Mouse (Mus musculus) liver, adult (tissue): Measurements from ENCODE around the gene Arsk.

ENCODE experiments used
- GATA4 ChIP-seq: IDR thresholded peaks from 2 replicates; pipeline ENCODE4 v1.6.1; 2014; ENCODE audit warnings: mild to moderate bottlenecking, low read length; ENCODE audit not compliant: insufficient replicate concordance

Arsk gene

DNA sequence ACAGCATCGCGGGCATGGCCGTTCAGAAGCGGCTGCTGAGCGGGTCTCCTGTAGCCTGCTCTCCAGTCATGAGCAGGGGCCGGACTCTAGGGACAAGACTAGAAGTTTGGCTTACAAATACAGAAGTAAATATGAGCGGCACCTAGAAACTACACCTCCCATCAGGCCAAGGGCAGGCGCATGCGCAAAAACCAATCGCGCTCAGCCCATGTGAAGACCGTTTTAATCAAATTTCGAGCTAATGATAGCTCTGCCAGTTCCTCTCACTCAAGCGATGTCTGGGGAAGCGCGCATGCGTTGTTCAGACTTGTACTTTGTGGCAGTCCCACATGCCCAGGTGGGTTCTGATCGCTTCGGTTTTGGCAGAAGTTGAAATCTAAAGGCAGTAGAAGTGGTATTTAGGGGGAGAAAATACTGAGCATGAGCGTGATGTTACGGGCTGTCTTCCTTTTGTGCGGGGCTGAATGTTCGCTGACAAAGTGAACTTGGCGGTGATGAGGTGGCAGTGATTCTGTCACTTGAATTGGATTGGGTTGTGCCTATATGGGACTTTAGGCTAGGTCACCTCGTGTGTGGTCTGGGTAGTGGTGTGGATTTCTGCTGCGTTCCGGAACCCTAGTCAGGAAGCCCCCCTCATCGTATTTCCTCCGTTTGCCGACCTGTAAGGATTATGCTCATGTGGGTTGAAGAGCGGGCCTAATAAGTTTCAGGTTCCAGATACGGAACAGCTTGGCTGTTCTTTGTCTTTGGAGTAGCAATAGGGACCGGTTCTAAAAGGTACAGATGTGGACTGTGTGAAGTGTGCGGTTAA, at the start of gene Arsk, which contains the start of gene Ttc37:
Gene Arsk, minus strand, starts transcription at position 168 of the 811 bp plus-strand sequence.
Gene Ttc37, plus strand, starts transcription at position 242 of the 811 bp plus-strand sequence.
- TF ChIP-seq GATA4, result peak; percentile 54; the same call in 1 of the 2 replicates

DNA sequence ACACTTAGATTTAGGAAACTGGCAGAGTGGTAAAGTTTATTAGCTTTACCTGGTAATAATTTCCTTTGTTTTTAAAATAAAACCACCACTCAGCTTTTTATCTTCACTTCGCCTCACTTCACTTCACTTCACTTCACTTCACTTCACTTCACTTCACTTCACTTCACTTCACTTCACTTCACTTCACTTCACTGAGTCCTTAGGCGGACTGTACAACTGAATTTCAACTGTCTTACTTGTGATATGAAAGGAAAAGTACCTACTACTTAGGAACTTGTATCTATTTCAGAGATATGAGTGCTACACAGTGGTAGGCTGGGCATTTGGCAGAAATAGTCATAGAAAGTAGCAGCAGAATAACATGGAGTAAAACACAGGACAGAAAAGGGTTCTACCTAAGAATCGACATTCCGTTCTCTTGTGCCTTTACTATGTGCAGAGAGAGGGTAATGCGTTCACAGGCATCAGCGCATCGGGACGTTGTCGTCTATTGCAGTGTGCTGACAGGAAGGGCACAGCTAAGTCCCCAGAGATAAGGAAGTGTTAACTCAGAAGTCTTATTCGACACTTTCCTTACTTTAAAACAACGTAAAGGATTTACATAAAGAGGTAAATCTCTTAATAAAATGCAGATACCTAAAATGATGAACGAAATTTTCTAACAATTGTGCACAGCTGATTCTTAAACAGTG, 42.8 kb upstream of the Arsk start:
- TF ChIP-seq GATA4, result no peak

DNA sequence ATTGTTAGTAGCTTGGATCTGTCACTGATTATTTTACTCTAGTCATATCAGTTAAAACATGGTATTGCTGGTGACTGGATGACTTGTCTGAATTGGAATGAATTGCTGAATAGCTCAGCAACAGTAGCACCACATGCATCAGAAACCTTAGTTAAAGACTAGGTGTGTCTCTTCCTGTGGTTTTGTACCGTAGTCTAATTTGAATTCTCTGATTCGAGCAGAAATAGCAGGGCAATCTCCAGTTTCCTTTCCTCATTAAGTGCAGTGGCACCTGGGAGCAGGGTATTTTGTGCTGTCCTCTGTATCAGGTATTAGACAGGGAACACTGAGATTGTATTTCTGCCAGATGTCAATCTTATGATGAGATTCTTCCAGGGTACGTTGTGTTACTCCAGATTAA, 40.4 kb upstream of the Arsk start:
- TF ChIP-seq GATA4, result no peak

DNA sequence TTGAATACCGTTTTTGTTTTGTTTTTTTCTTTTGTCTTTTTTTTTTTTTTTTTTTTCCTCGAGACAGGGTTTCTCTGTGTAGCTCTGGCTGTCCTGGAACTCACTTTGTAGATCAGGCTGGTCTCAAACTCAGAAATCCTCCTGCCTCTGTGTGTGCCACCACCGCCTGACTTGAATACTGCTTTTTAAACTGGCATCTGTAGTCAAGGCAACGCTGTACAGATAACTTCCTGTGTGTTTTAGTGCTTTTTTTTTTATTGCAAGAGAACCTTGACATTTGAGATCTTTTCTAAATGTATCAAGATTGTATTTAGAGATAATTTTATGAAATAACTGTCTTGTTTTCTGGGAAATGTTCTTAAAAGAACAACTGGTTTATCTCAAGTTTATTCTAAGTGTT, 34.0 kb upstream of the Arsk start:
- TF ChIP-seq GATA4, result no peak

GRCm38 (mm10) chr13:76128799-76129198, 30.3 kb upstream of the Arsk start:
- TF ChIP-seq GATA4, result no peak

DNA sequence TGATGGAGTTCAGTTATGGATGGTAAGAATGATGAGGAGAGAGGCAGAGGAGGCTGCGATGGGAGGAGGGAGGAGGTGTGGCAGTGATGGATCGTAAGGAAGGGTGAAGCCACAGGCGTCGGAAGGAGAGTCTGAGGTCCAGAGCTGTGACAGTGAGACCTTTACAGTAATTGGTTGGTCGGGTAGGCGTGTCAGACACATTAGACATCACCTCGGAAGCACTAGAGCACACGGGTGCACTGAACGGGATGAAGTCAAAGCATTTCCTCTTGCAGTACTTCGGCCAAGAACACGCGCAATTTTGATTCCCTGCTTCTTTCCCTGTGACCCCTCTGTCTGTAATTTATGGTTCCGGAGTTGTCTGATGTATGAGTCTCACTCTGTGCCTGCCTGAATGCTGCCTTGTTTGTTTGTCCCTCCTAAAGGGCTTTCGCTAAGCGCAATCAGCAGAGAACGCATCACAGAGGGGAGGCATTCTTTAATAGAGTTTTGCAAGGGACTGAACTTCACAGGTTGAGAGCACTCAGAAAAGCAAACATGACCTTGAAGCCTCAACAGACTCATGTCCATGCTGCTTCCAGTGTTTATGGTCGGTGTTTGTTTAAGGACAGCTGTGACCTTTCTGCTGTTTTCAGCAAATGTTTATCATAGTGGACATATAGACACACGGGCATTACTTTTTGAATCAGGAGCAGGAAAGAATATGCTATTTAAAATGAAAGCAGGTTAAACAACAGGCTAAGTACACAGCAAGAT, 10.8 kb upstream of the Arsk start:
- TF ChIP-seq GATA4, result no peak

DNA sequence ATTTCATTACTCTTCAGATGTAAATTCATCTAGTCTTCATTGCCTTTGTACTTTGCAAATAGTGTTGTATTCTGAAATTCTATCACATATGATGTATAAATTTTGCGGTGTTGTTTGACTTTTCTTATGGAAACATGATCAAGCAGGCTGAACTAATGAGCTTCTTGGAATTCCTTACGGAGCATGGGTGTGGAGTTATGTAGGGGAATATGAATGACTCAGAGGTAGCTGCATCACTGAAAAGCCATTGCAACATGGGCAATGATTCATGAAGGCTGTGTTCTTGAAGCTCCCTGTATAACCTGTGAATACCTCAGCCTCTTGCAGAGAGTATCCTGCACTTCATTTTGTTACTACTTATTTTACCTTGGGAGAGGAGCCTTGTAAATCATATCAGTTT, 3.5 kb upstream of the Arsk start:
- no peak for TF ChIP-seq GATA4

DNA sequence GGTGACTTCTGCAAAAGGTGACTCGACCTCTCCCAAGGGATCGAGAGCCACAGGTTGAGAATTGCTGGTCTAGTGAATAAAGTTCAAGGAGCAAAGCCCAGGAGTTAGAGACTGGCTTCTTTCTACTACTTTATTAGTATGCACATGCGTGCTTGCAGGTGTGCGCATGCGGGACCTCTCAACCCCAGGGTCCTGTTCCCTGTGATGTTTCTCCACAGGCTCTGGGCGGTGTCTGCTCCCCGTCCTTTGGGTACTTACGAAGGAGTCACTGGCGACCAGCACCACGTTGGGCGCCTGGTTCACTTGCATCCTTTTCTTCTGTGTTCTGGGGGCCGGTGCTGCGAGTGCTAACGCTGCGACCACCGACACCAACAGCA, 356 bp downstream of the Arsk start:
- TF ChIP-seq GATA4, result no peak

DNA sequence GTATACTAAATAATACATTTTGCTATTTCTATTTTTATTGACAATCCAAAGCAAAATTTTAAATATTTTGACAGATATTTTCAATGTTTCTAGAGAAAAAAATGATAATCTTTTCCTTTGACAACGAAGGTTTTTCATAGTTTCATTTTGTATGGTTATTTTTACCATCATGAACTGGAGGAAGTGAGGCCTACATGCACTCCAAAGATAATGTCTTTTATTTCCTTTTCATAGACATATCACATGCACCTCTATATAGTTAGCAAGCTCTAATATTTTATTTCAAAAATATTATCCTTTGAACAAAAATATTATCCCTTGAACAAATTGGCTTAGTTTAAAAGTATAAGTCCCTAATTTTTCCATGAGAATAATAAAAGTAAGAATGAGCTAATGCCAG, 24.1 kb downstream of the Arsk start:
- no peak for TF ChIP-seq GATA4

DNA sequence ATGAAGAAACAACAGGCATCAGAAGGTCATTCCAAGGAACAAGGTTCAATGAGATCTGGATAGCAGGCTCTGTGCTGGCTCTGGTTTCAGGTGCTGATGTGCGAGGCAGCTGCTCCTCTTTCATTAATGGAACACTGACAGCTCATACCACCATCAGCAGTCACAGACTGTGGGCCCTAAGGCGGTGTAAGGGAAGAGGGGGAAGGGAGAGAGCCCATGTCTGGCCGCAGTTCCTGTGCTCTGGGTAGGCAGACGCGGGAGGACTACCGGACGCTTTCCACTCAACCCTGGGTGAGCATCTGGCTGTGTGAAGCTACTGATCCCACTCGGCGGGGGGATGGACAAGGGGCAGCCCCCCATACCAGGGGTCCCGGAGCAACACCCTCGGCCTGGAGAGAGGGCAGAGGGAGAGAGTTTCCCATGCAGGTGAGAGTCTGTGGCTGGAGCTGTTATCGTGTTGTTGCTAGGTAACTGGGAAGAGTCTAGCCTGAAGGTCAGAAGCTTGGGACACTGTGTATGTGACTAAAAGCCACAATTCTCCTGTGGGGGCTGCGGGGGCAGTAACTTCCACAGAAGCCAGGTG, 34.0 kb downstream of the Arsk start:
- no peak for TF ChIP-seq GATA4

- TF ChIP-seq GATA4, result no peak
Measured at GRCm38 (mm10) chr13:76063548-76063947, 34.9 kb downstream of the Arsk start.

- TF ChIP-seq GATA4, result no peak
Measured at GRCm38 (mm10) chr13:76062569-76062968, 35.9 kb downstream of the Arsk start.

- TF ChIP-seq GATA4, result no peak
Measured at GRCm38 (mm10) chr13:76062126-76062525, 36.3 kb downstream of the Arsk start.

GRCm38 (mm10) chr13:76059591-76059990, 38.9 kb downstream of the Arsk start:
- TF ChIP-seq GATA4, result no peak
